Mouse (Mus musculus) heart, postnatal 0 days (tissue): Measurements from ENCODE around the gene E4f1. TPM values are rescaled to one million over a fixed set of nuclear protein-coding genes. Genes with fewer than 3 reads are reported as not detected.

Source experiments
- ATAC-seq: fragments of 200-750 bp; cut with Nextera tagmentation; 2 replicates; pipeline ENCODE4 v1.8.0; 2017; ENCODE audit warnings: low read depth, moderate number of reproducible peaks, moderate library complexity; ENCODE audit not compliant: insufficient read depth
- DNase-seq: peaks from one replicate; pipeline ENCODE4 v3.0.0-alpha.2; 2016; ENCODE audit warnings: low spot score
- H3K27ac ChIP-seq: fragments of 300-500 bp; sonication (generic); 2 replicates; pipeline ENCODE4 v1.5.1; 2014; ENCODE audit warnings: low read depth, mild to moderate bottlenecking
- H3K27me3 ChIP-seq: fragments of 300-500 bp; sonication (generic); 2 replicates; pipeline ENCODE4 v1.6.1; 2014; ENCODE audit warnings: low read length, mixed read lengths; ENCODE audit not compliant: control insufficient read depth, insufficient read depth
- H3K36me3 ChIP-seq: fragments of 300-500 bp; sonication (generic); replicated peaks from 2 replicates; pipeline ENCODE4 v1.6.1; 2014; ENCODE audit warnings: low read length, mixed read lengths; ENCODE audit not compliant: control insufficient read depth, insufficient read depth
- H3K4me1 ChIP-seq: fragments of 300-500 bp; sonication (generic); 2 replicates; pipeline ENCODE4 v1.6.1; 2014; ENCODE audit warnings: antibody characterized with exemption; ENCODE audit not compliant: control insufficient read depth, insufficient read depth
- H3K4me2 ChIP-seq: fragments of 300-500 bp; sonication (generic); 2 replicates; pipeline ENCODE4 v1.6.1; 2014; ENCODE audit warnings: low read depth, mild to moderate bottlenecking, low read length, moderate library complexity
- H3K4me3 ChIP-seq: fragments of 300-500 bp; sonication (generic); 2 replicates; pipeline ENCODE4 v1.5.1; 2014; ENCODE audit warnings: low read depth, low read length
- H3K9ac ChIP-seq: fragments of 300-500 bp; sonication (generic); replicated peaks from 2 replicates; pipeline ENCODE4 v1.6.1; 2014; ENCODE audit warnings: low read depth, low read length, mixed read lengths
- H3K9me3 ChIP-seq: fragments of 300-500 bp; sonication (generic); replicated peaks from 2 replicates; pipeline ENCODE4 v1.6.1; 2016; ENCODE audit warnings: low read length; ENCODE audit not compliant: control insufficient read depth
- CTCF ChIP-seq: IDR thresholded peaks from 2 replicates; pipeline ENCODE4 v1.5.1; 2016; ENCODE audit warnings: antibody characterized with exemption, control low read depth, low read depth
- EP300 ChIP-seq: IDR thresholded peaks from 2 replicates; pipeline ENCODE4 v1.6.1; 2016; ENCODE audit warnings: antibody characterized with exemption, low read depth
- WGBS: fragments of 180-500 bp; shearing (Covaris S2); extraction: QIAGEN DNeasy Blood & Tissue Kit; methylation state at CpG from one replicate; pipeline ENCODE4 v1.1.7; 2014; 5-methylcytosine and 5-hydroxymethylcytosine counted together
- polyA plus RNA-seq: library from polyadenylated mRNA; unstranded; fragments of >200 nt; fragmentation: Nextera tagmentation; extraction: Ambion mirVana; gene quantifications from 2 replicates; pipeline ENCODE4 v1.2.1, GENCODE M21; 2015
- total RNA-seq: library from RNA; depleted of rRNA; stranded (reverse); fragments of >200 nt; gene quantifications from 2 replicates; pipeline ENCODE4 v1.2.3, GENCODE M21; 2014; ENCODE audit warnings: low replicate concordance

E4f1 gene
- total and polyA plus RNA-seq, 2 experiments from 2014 or later: 17.8 to 20.6 TPM

DNA sequence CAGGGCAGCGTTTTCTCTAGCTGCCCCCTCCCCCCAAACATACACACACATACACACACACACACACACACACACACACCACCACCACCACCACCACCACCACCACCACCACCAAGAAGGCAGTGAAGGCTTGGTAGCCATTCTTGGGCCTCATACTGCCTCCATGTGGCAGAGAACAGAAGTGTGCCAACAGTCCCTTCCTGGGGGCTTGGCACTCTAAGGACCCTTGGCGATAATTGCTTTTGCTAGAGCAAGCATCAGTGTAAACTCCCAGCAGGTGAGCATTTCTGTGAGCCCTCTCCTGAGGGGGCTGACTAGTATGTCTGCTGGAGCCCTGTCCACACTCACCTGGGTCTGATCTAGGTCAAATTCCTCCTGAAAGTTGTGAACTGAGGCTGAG is 29.0 kb downstream of the E4f1 start:
- H3K36me3 ChIP-seq: peaks cover 88% of the 10 kb centered on the region
- H3K9ac ChIP-seq: no peak overlapping the region
- WGBS: 51% methylated on average over 2 of the region's 2 CpGs
- H3K9me3 ChIP-seq: no peaks in the 10 kb centered on the region
- no peak overlapping the region for H3K4me2 ChIP-seq
- TF ChIP-seq EP300 (no peak), CTCF (peak; percentile 41)
- no peak for ATAC-seq
- no peak overlapping the region for H3K4me3 ChIP-seq
- DNase-seq: no peak
- no peaks in the 10 kb centered on the region for H3K27me3 ChIP-seq
- H3K27ac ChIP-seq: no peak overlapping the region
- H3K4me1 ChIP-seq: no peaks in the 10 kb centered on the region

DNA sequence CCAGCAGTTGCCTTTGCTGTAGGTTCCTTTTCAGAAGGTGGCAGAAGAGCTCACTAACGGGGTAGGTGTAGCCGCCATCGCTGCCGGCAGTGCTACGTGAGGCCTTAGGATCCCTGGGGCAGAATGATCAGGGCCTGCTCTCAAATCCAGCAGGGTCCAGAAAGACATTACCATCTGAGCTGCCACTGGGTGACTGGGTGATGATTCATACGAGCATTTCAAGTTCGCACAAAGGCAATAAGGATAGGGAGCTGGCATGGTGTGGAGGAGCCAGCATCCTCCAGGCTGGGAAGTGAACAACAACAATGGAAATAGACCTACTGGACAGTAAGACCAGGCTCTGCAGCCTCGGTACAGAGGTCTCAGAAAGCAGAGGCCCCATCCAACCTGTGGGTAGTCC is 29.7 kb downstream of the E4f1 start:
- Histone ChIP-seq H3K9ac (no peak overlapping the region), H3K4me3 (no peak overlapping the region)
- ATAC-seq: no peak

DNA sequence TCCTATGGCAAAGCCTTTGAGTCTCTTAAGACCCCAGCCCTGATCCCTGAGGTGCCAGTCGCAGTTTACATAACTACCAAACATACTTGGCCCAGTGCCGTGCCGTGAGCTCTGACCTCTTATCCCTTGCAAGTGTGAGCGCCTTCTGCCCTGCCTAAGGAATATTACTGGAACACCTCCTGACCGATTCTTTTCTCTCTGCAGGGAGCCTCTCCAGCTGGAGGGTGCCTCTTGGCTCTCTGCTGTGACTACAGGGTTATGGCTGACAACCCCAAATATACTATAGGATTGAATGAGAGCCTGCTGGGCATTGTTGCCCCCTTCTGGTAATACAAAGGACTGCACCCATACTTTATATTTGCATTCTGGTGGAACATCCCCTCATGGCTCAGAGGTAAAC is 33.1 kb downstream of the E4f1 start:
- Histone ChIP-seq H3K36me3 (peaks cover 84% of the 10 kb centered on the region), H3K9ac (no peak overlapping the region), H3K4me2 (no peak overlapping the region), H3K27me3 (no peaks in the 10 kb centered on the region), H3K4me3 (no peak overlapping the region), H3K9me3 (no peaks in the 10 kb centered on the region), H3K27ac (no peak overlapping the region), H3K4me1 (no peaks in the 10 kb centered on the region)
- ATAC-seq (peak; percentile 33; the same call in 1 of the 2 replicates), DNase-seq (no peak)
- WGBS: 79% methylated on average over 5 of the region's 5 CpGs
- no peak for TF ChIP-seq EP300
- peak; percentile 76 for TF ChIP-seq CTCF

More for the DNA sequence above, 29.7 kb downstream of the E4f1 start:
- TF ChIP-seq EP300 (no peak), CTCF (no peak)
- Histone ChIP-seq H3K4me2 (no peak overlapping the region), H3K27ac (no peak overlapping the region), H3K4me1 (no peaks in the 10 kb centered on the region), H3K27me3 (no peaks in the 10 kb centered on the region), H3K9me3 (no peaks in the 10 kb centered on the region), H3K36me3 (peaks cover 88% of the 10 kb centered on the region)
- WGBS: 85% methylated on average over 8 of the region's 8 CpGs
- DNase-seq: no peak

DNA sequence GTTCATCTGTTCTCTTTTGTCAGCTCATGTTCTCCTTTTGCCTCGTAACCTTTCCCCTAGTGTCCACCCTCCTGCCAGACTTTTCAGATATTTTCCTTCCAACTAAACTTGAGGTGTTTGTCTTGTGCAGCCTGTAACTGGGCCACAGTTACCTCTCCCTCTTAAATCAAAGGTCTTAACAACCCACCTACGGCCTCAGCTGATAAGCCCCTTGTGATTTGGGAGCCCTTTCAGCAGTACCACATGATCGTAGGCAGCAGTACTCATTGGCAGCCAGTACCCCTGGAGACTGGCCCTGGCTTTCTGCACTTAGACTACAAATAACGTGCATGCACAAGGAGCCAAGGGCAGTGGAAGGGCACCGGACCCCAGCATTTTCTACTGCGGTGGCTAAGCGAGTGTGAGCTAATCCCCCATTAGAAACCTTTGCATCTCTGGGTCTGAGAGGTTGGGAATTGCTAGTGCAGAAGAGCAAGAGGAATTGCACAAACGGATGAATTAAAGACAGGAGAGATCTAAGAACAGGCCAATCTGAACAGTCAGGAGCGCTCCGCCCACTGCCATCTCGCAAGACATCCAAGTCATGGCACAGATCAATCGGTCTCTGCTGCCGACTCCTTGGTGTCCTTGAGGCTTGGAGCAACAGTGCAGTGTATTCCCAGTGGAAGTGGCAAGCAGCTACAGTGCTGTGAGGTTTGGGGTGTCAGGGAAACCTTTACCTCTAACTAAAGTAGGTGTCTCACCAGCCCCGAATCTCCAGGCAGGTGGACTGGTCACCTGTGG is 40.7 kb downstream of the E4f1 start:
- peak overlapping the region; percentile 3; the same call in 1 of the 2 replicates for H3K4me3 ChIP-seq
- peaks cover 18% of the 10 kb centered on the region for H3K36me3 ChIP-seq
- 48% methylated on average over 14 of the region's 14 CpGs for WGBS
- peak; percentile 84 for DNase-seq
- ATAC-seq: peak; percentile 67
- H3K9me3 ChIP-seq: no peaks in the 10 kb centered on the region
- peak overlapping the region; percentile 36 for H3K4me2 ChIP-seq
- H3K4me1 ChIP-seq: peaks cover 12% of the 10 kb centered on the region
- peak overlapping the region; percentile 92 for H3K27ac ChIP-seq
- H3K9ac ChIP-seq: peak overlapping the region; percentile 35
- no peaks in the 10 kb centered on the region for H3K27me3 ChIP-seq
- TF ChIP-seq CTCF (no peak), EP300 (peak; percentile 13)

DNA sequence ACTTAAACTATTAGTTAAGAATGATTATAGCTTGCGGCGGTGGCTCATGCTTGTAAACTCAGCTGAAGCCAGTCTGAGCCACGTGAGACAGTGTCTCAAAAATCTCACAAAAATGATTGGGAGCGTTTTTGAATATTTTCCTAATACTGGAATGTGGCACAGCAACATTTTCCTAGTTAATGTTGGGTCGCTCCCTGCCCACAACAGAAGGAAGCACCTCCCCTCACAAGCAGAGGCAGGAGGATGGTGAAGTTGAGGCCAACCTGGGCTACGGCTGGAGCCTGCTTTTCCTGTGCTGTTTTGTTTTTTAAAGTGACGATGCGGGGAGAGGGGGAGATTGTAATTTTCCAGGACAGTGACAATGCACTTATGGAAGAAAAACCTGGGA is 42.9 kb downstream of the E4f1 start:
- WGBS: 2% methylated on average over 8 of the region's 8 CpGs
- TF ChIP-seq EP300 (no peak), CTCF (no peak)
- Histone ChIP-seq H3K36me3 (peaks cover 27% of the 10 kb centered on the region), H3K9me3 (no peaks in the 10 kb centered on the region), H3K4me3 (peak overlapping the region; percentile 63), H3K9ac (peak overlapping the region; percentile 84), H3K4me2 (peak overlapping the region; percentile 62), H3K4me1 (peaks cover 12% of the 10 kb centered on the region), H3K27me3 (no peaks in the 10 kb centered on the region), H3K27ac (peak overlapping the region; percentile 96)
- ATAC-seq (no peak), DNase-seq (peak; percentile 48)
